Mouse (Mus musculus) bone marrow macrophage, adult 2 months (primary cell): ENCODE results near the gene Acadvl.

Source experiments
- CTCF ChIP-seq: IDR thresholded peaks from 2 replicates; pipeline ENCODE4 v1.5.1; 2012; ENCODE audit warnings: low read depth, mild to moderate bottlenecking, low read length, moderate library complexity
- POLR2A ChIP-seq: IDR thresholded peaks from 2 replicates; pipeline ENCODE4 v1.6.1; 2012; ENCODE audit warnings: mild to moderate bottlenecking, low read depth, low read length, borderline replicate concordance

GRCm38 (mm10) chr11:69982225-69982624 is 33.0 kb downstream of the Acadvl start, which contains the start of gene Elp5:
- TF ChIP-seq POLR2A, result no peak
- TF ChIP-seq CTCF, result no peak
